Mouse (Mus musculus) lung, embryonic 14.5 days (tissue): ENCODE measurements around the gene Urm1. TPM values are rescaled to one million over a fixed set of nuclear protein-coding genes. Genes with fewer than 3 reads are reported as not detected.

Experiments
- ATAC-seq: fragments of 200-750 bp; cut with Nextera tagmentation; 2 replicates; pipeline ENCODE4 v1.8.0; 2017; ENCODE audit warnings: mild to moderate bottlenecking, moderate TSS enrichment, moderate library complexity; ENCODE audit not compliant: insufficient read depth
- DNase-seq: peaks from one replicate; pipeline ENCODE4 v3.0.0-alpha.2; 2015
- H3K27ac ChIP-seq: fragments of 300-500 bp; sonication (generic); 2 replicates; pipeline ENCODE4 v1.5.1; 2014; ENCODE audit warnings: low read depth, mild to moderate bottlenecking, moderate library complexity
- H3K27me3 ChIP-seq: fragments of 300-500 bp; sonication (generic); 2 replicates; pipeline ENCODE4 v1.6.1; 2014; ENCODE audit warnings: low read length, control low read depth; ENCODE audit not compliant: insufficient read depth
- H3K36me3 ChIP-seq: fragments of 300-500 bp; sonication (generic); 2 replicates; pipeline ENCODE4 v1.6.1; 2014; ENCODE audit warnings: control low read depth; ENCODE audit not compliant: insufficient read depth
- H3K4me1 ChIP-seq: fragments of 300-500 bp; sonication (generic); 2 replicates; pipeline ENCODE4 v1.6.1; 2014; ENCODE audit warnings: antibody characterized with exemption, control low read depth; ENCODE audit not compliant: insufficient read depth
- H3K4me2 ChIP-seq: fragments of 300-500 bp; sonication (generic); 2 replicates; pipeline ENCODE4 v1.6.1; 2014; ENCODE audit warnings: mild to moderate bottlenecking
- H3K4me3 ChIP-seq: fragments of 300-500 bp; sonication (generic); 2 replicates; pipeline ENCODE4 v1.5.1; 2014; ENCODE audit warnings: low read depth, low read length
- H3K9ac ChIP-seq: fragments of 300-500 bp; sonication (generic); 2 replicates; pipeline ENCODE4 v1.6.1; 2014
- H3K9me3 ChIP-seq: fragments of 300-500 bp; sonication (generic); 2 replicates; pipeline ENCODE4 v1.6.1; 2016; ENCODE audit warnings: low read depth, low read length, control low read depth
- CTCF ChIP-seq: IDR thresholded peaks from 2 replicates; pipeline ENCODE4 v1.5.1; 2016; ENCODE audit warnings: antibody characterized with exemption, low read depth
- WGBS: fragments of 180-500 bp; shearing (Covaris S2); extraction: QIAGEN DNeasy Blood & Tissue Kit; methylation state at CpG from one replicate; pipeline ENCODE4 v1.1.7; 2014; 5-methylcytosine and 5-hydroxymethylcytosine counted together
- polyA plus RNA-seq: library from polyadenylated mRNA; unstranded; fragments of >200 nt; fragmentation: Nextera tagmentation; extraction: Ambion mirVana; gene quantifications from 2 replicates; pipeline ENCODE4 v1.2.1, GENCODE M21; 2014

Urm1 gene
- polyA plus RNA-seq, 1 experiment from 2014 or later = 27.0 TPM

GRCm38 (mm10) chr2:29855585-29856210 is 35.8 kb downstream of the Urm1 start:
- WGBS = 69% methylated on average over 10 of the region's 10 CpGs
- TF ChIP-seq CTCF = no peak
- no peak for DNase-seq
- no peaks in the 10 kb centered on the region for H3K36me3 ChIP-seq
- no peak for ATAC-seq
- H3K4me2 ChIP-seq = no peak overlapping the region
- no peak overlapping the region for H3K4me3 ChIP-seq
- no peak overlapping the region for H3K27ac ChIP-seq
- H3K27me3 ChIP-seq = 0 out of 2 replicates have a peak, but pooled peaks cover 4% of the 10 kb centered on the region
- no peaks in the 10 kb centered on the region for H3K9me3 ChIP-seq
- no peak overlapping the region for H3K9ac ChIP-seq
- H3K4me1 ChIP-seq = no peaks in the 10 kb centered on the region

DNA sequence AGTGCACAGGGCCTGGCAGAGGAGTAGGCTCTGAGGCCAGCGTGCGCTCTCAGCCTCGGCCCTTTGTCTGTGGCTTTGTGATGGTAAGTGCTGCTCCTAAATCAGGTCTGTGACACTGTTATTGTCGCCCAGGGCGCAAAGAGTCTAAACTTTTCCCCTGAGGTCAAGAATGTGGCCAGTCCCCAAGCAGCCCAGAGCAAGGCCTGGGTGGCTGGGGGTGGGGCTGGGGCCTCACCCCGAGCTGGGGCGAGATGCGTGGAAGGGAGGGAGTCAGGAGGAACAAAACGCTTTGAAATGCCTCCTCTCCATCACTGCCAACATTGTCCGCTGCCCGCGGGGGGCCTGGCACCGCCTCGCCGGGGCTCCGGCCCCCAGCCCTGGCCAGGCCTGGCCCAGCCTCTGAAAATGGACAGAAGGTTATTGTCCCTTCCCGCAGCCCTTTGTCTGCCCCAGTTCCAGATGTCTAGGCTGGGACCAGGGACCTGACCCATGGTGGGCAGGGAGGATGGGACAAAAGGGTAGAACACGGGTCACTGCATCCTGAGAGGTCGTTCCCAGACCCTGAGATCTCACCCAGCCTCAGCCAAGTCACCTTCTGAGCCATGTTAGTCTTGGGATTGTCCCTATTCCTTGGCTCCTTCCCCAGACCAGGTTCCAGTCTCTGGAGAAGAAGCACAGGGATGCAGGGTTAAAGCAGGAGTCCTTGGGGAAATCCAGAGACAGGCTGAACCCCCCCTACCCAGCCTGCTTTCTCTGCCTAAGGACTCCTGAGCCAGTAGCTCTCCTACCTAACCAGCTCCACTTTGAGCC is 36.8 kb downstream of the Urm1 start:
- no peak overlapping the region for H3K9ac ChIP-seq
- no peaks in the 10 kb centered on the region for H3K4me1 ChIP-seq
- H3K4me3 ChIP-seq = no peak overlapping the region
- no peak for TF ChIP-seq CTCF
- H3K36me3 ChIP-seq = no peaks in the 10 kb centered on the region
- ATAC-seq = no peak
- no peak overlapping the region for H3K27ac ChIP-seq
- 0 out of 2 replicates have a peak, but pooled peaks cover 4% of the 10 kb centered on the region for H3K27me3 ChIP-seq
- no peak for DNase-seq
- H3K9me3 ChIP-seq = no peaks in the 10 kb centered on the region
- H3K4me2 ChIP-seq = no peak overlapping the region
- 24% methylated on average over 19 of the region's 19 CpGs for WGBS

- no peak overlapping the region for H3K4me2 ChIP-seq
- ATAC-seq (no peak), DNase-seq (no peak)
- TF ChIP-seq CTCF = no peak
- no peak overlapping the region for H3K9ac ChIP-seq
- no peaks in the 10 kb centered on the region for H3K9me3 ChIP-seq
- no peak overlapping the region for H3K4me3 ChIP-seq
- H3K27me3 ChIP-seq = 0 out of 2 replicates have a peak, but pooled peaks cover 4% of the 10 kb centered on the region
- H3K4me1 ChIP-seq = no peaks in the 10 kb centered on the region
- no peak overlapping the region for H3K27ac ChIP-seq
- no peaks in the 10 kb centered on the region for H3K36me3 ChIP-seq
- WGBS = 33% methylated on average over 2 of the region's 2 CpGs
These were observed 37.5 kb downstream of the Urm1 start for GRCm38 (mm10) chr2:29857341-29857740.

DNA sequence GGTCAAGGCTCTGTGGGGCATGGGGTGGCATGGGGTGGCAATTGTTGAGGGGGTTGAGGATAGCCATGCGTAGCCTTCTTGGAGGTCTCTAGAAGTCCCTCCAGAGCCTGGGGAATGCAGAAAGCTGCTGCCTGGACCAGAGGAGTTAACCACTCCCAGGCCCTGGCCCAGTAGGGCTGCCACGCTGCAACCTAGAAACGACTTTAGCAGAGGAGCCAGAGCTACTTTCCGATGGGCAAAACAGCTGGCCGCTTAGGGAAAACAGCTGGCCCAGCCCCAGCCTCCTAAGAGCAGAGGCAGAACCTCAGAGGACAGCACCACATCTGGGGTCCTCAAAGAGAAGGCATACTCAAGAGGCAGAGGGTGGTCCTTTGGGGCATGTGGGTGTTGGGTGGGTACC is 38.1 kb downstream of the Urm1 start:
- no peak for TF ChIP-seq CTCF
- H3K4me2 ChIP-seq = no peak overlapping the region
- H3K4me1 ChIP-seq = no peaks in the 10 kb centered on the region
- ATAC-seq (no peak), DNase-seq (no peak)
- 0 out of 2 replicates have a peak, but pooled peaks cover 4% of the 10 kb centered on the region for H3K27me3 ChIP-seq
- H3K9me3 ChIP-seq = no peaks in the 10 kb centered on the region
- WGBS = 70% methylated on average over 5 of the region's 5 CpGs
- H3K36me3 ChIP-seq = no peaks in the 10 kb centered on the region
- no peak overlapping the region for H3K9ac ChIP-seq
- no peak overlapping the region for H3K27ac ChIP-seq
- H3K4me3 ChIP-seq = no peak overlapping the region

GRCm38 (mm10) chr2:29858748-29859473 is 39.0 kb downstream of the Urm1 start:
- Histone ChIP-seq H3K36me3 (no peaks in the 10 kb centered on the region), H3K27me3 (0 out of 2 replicates have a peak, but pooled peaks cover 4% of the 10 kb centered on the region), H3K4me2 (no peak overlapping the region), H3K27ac (no peak overlapping the region), H3K9me3 (no peaks in the 10 kb centered on the region), H3K4me3 (no peak overlapping the region), H3K4me1 (no peaks in the 10 kb centered on the region), H3K9ac (no peak overlapping the region)
- ATAC-seq = no peak; the same call in 1 of the 2 replicates
- peak; percentile 62 for DNase-seq
- WGBS = 11% methylated on average over 5 of the region's 5 CpGs
- TF ChIP-seq CTCF = peak; percentile 68

GRCm38 (mm10) chr2:29865125-29865524 is 45.2 kb downstream of the Urm1 start:
- Histone ChIP-seq H3K4me2 (no peak overlapping the region), H3K4me1 (peaks cover 4% of the 10 kb centered on the region; the same call in 1 of the 2 replicates), H3K36me3 (no peaks in the 10 kb centered on the region), H3K4me3 (no peak overlapping the region), H3K9ac (no peak overlapping the region), H3K27me3 (no peaks in the 10 kb centered on the region), H3K9me3 (no peaks in the 10 kb centered on the region), H3K27ac (no peak overlapping the region)
- ATAC-seq = no peak
- DNase-seq = no peak
- no peak for TF ChIP-seq CTCF
- 72% methylated on average over 4 of the region's 4 CpGs for WGBS
